Mouse (Mus musculus) lung, postnatal 0 days (tissue): ENCODE data around the gene Rita1.
A peak's percentile ranks its signal among the peaks of the same experiment; 100 is the strongest.

Experiments used
- CTCF ChIP-seq: IDR thresholded peaks from 2 replicates; pipeline ENCODE4 v1.5.1; 2016; ENCODE audit warnings: antibody characterized with exemption, mild to moderate bottlenecking
- EP300 ChIP-seq: IDR thresholded peaks from 2 replicates; pipeline ENCODE4 v1.6.1; 2016; ENCODE audit warnings: antibody characterized with exemption, mild to moderate bottlenecking, control low read depth

DNA sequence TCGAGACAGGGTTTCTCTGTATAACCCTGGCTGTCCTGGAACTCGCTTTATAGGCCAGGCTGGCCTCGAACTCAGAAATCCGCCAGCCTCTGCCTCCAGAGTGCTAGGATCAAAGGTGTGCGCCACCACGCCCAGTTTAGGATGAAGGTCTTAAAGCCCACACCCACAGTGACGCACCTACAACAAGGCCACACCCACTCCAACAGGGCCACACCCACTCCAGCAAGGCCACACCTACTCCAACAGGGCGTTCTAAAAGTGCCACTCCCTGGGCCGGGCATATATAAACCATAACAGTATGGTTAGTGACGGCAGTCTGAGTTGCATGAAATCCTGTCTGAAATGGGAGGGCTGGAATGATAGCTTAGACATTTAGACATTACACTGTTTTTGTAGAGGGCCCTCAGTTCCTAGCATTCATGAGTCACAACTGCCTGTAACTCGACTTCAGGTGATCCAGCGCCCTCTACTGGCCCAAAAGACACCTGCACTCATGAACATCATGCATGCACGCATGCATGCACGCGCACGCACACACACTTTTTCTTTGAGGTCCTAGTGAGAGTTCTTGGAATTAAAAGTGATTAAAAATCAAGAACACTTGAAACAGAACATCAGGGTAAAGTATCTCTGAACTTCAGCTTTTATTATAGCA is 21.9 kb downstream of the Rita1 start:
- TF ChIP-seq EP300 (no peak), CTCF (peak; percentile 67)
